Mouse (Mus musculus) lung, embryonic 16.5 days (tissue): Measurements from ENCODE around the gene Gsg1l. TPM values are rescaled to one million over a fixed set of nuclear protein-coding genes. Genes with fewer than 3 reads are reported as not detected.

Source experiments
- ATAC-seq: fragments of 200-750 bp; cut with Nextera tagmentation; 2 replicates; pipeline ENCODE4 v1.8.0; 2017; ENCODE audit warnings: low read depth, mild to moderate bottlenecking, moderate library complexity
- H3K27ac ChIP-seq: fragments of 300-500 bp; sonication (generic); 2 replicates; pipeline ENCODE4 v1.5.1; 2014; ENCODE audit warnings: mild to moderate bottlenecking, control low read depth, low read length
- H3K27me3 ChIP-seq: fragments of 300-500 bp; sonication (generic); 2 replicates; pipeline ENCODE4 v1.6.1; 2014; ENCODE audit warnings: low read depth, low read length, mixed read lengths; ENCODE audit not compliant: control insufficient read depth, insufficient read depth
- H3K36me3 ChIP-seq: fragments of 300-500 bp; sonication (generic); 2 replicates; pipeline ENCODE4 v1.6.1; 2014; ENCODE audit warnings: low read length; ENCODE audit not compliant: control insufficient read depth, insufficient read depth
- H3K4me1 ChIP-seq: fragments of 300-500 bp; sonication (generic); replicated peaks from 2 replicates; pipeline ENCODE4 v1.6.1; 2014; ENCODE audit warnings: low read length, mixed read lengths; ENCODE audit not compliant: control insufficient read depth, insufficient read depth
- H3K4me2 ChIP-seq: fragments of 300-500 bp; sonication (generic); 2 replicates; pipeline ENCODE4 v1.6.1; 2014; ENCODE audit warnings: low read depth, low read length, control low read depth
- H3K4me3 ChIP-seq: fragments of 300-500 bp; sonication (generic); 2 replicates; pipeline ENCODE4 v1.5.1; 2014; ENCODE audit warnings: mild to moderate bottlenecking, low read length, control low read depth
- H3K9ac ChIP-seq: fragments of 300-500 bp; sonication (generic); 2 replicates; pipeline ENCODE4 v1.6.1; 2014; ENCODE audit warnings: low read length, control low read depth
- H3K9me3 ChIP-seq: fragments of 300-500 bp; sonication (generic); 2 replicates; pipeline ENCODE4 v1.6.1; 2016; ENCODE audit warnings: low read length; ENCODE audit not compliant: control insufficient read depth
- WGBS: fragments of 180-500 bp; shearing (Covaris S2); extraction: QIAGEN DNeasy Blood & Tissue Kit; methylation state at CpG from one replicate; pipeline ENCODE4 v1.1.7; 2014; 5-methylcytosine and 5-hydroxymethylcytosine counted together
- polyA plus RNA-seq: library from polyadenylated mRNA; unstranded; fragments of >200 nt; fragmentation: Nextera tagmentation; extraction: Ambion mirVana; gene quantifications from 2 replicates; pipeline ENCODE4 v1.2.1, GENCODE M21; 2015

The Gsg1l gene
- polyA plus RNA-seq, 1 experiment from 2014 or later = 2.6 TPM

DNA sequence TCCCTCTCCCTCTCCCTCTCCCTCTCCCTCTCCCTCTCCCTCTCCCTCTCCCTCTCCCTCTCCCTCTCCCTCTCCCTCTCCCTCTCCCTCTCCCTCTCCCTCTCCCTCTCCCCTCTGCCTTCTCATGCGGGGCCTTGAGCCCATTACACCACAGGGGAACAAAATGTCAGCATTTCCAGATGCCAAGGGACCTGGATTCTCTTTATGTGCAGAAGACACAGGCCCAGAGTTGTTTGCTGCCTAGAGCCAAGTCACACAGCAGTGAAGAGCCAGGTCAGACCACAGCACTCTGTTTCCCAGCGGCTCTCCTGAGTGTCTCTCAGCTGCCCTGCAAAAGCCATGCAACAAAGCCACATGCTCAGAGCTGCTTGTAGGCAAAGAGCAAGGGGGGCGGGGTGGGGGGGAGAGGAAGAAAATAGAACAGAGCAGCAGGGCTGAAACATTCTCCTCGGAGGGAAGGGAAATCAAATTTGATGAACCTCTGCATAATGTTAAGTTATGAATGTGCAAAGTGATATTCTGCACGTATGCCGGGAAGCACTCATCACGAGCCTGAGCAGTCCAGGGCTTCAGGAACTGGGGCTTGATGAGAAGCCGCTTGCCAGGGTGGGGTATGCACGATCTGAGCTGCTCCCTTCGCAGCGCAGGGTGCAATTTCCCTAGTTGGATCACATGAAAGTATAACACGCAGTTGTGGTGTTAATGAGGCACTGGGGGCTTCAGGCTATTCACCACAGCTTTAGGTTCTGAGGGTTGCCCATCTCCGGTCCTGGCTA lies 181.6 kb downstream of the Gsg1l start:
- no peak overlapping the region for H3K4me2 ChIP-seq
- H3K4me3 ChIP-seq = no peak overlapping the region
- no peaks in the 10 kb centered on the region for H3K4me1 ChIP-seq
- no peaks in the 10 kb centered on the region for H3K9me3 ChIP-seq
- ATAC-seq = no peak
- H3K27me3 ChIP-seq = no peaks in the 10 kb centered on the region
- H3K9ac ChIP-seq = no peak overlapping the region
- H3K36me3 ChIP-seq = no peaks in the 10 kb centered on the region
- H3K27ac ChIP-seq = no peak overlapping the region
- WGBS = 56% methylated on average over 13 of the region's 13 CpGs

DNA sequence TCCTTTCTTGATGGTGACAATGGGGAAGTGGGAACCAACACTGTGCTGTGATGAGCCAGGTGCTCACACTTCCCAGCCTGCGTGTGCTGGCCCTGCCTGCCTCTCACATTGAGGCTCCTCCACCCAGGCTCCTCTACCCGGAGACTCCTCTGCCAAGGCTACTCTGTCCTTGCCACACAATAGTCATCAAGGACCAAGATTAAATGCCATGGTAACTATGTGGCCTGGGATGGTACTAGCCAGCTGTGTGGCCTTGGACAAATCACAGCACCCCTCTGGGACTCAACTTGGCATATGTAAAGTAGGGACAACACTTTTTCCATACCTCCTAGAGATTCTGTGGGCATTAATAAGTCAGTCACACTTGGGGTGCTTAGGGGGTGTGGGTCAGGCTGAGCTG lies 182.3 kb downstream of the Gsg1l start:
- Histone ChIP-seq H3K4me2 (no peak overlapping the region), H3K36me3 (no peaks in the 10 kb centered on the region), H3K9ac (no peak overlapping the region), H3K27me3 (no peaks in the 10 kb centered on the region), H3K4me3 (no peak overlapping the region), H3K9me3 (no peaks in the 10 kb centered on the region), H3K27ac (no peak overlapping the region), H3K4me1 (no peaks in the 10 kb centered on the region)
- no peak for ATAC-seq
- WGBS = 52% methylated on average over 2 of the region's 2 CpGs

GRCm38 (mm10) chr7:125899036-125899435 lies 183.2 kb downstream of the Gsg1l start:
- Histone ChIP-seq H3K9ac (no peak overlapping the region), H3K4me2 (no peak overlapping the region), H3K27me3 (no peaks in the 10 kb centered on the region), H3K4me3 (no peak overlapping the region), H3K4me1 (no peaks in the 10 kb centered on the region), H3K36me3 (no peaks in the 10 kb centered on the region), H3K9me3 (no peaks in the 10 kb centered on the region), H3K27ac (no peak overlapping the region)
- ATAC-seq = peak; percentile 94
- WGBS = 14% methylated on average over 7 of the region's 7 CpGs

GRCm38 (mm10) chr7:125897059-125897458 lies 185.2 kb downstream of the Gsg1l start:
- Histone ChIP-seq H3K4me1 (no peaks in the 10 kb centered on the region), H3K4me3 (no peak overlapping the region), H3K9ac (no peak overlapping the region), H3K4me2 (no peak overlapping the region), H3K27me3 (no peaks in the 10 kb centered on the region), H3K36me3 (no peaks in the 10 kb centered on the region), H3K27ac (no peak overlapping the region), H3K9me3 (no peaks in the 10 kb centered on the region)
- WGBS = 76% methylated on average over 4 of the region's 4 CpGs
- ATAC-seq = no peak

- Histone ChIP-seq H3K27ac (no peak overlapping the region), H3K4me3 (no peak overlapping the region), H3K4me2 (no peak overlapping the region), H3K9me3 (no peaks in the 10 kb centered on the region), H3K4me1 (peaks cover 3% of the 10 kb centered on the region; the same call in 1 of the 2 replicates), H3K36me3 (no peaks in the 10 kb centered on the region), H3K9ac (no peak overlapping the region), H3K27me3 (no peaks in the 10 kb centered on the region)
- no peak for ATAC-seq
- 89% methylated on average over 5 of the region's 5 CpGs for WGBS
These were observed 188.6 kb downstream of the Gsg1l start for GRCm38 (mm10) chr7:125893621-125894020.

- H3K27me3 ChIP-seq = no peaks in the 10 kb centered on the region
- WGBS = 43% methylated on average over 12 of the region's 12 CpGs
- ATAC-seq = peak; percentile 72
- no peaks in the 10 kb centered on the region for H3K9me3 ChIP-seq
- no peak overlapping the region for H3K27ac ChIP-seq
- no peak overlapping the region for H3K4me3 ChIP-seq
- H3K4me2 ChIP-seq = no peak overlapping the region
- H3K4me1 ChIP-seq = peaks cover 11% of the 10 kb centered on the region
- no peak overlapping the region for H3K9ac ChIP-seq
- H3K36me3 ChIP-seq = no peaks in the 10 kb centered on the region
These were observed 193.8 kb downstream of the Gsg1l start for GRCm38 (mm10) chr7:125888373-125888772.

DNA sequence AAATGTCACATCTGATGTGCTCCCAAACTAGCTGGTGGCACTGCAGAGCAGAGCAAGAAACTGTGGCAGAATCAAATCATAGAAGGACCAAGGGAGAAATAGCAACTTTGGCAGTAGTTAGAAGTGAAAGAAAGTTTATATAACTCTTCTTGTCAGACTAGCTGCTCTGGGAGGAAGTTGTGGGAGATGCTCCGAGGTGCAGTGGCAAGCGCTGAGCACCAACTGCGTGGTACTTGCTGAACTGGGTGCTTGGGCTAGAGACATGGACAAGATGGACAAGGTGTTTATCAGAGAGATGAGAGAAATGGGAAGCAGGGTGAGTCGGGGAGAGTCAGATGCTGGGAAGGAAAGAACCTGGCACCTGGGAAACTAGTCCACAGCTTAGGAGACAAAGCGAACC lies 194.4 kb downstream of the Gsg1l start:
- H3K4me1 ChIP-seq = peaks cover 11% of the 10 kb centered on the region
- H3K36me3 ChIP-seq = no peaks in the 10 kb centered on the region
- H3K27me3 ChIP-seq = no peaks in the 10 kb centered on the region
- no peak overlapping the region for H3K27ac ChIP-seq
- no peak overlapping the region for H3K9ac ChIP-seq
- WGBS = 75% methylated on average over 5 of the region's 5 CpGs
- no peak overlapping the region for H3K4me3 ChIP-seq
- no peak for ATAC-seq
- no peaks in the 10 kb centered on the region for H3K9me3 ChIP-seq
- no peak overlapping the region for H3K4me2 ChIP-seq

DNA sequence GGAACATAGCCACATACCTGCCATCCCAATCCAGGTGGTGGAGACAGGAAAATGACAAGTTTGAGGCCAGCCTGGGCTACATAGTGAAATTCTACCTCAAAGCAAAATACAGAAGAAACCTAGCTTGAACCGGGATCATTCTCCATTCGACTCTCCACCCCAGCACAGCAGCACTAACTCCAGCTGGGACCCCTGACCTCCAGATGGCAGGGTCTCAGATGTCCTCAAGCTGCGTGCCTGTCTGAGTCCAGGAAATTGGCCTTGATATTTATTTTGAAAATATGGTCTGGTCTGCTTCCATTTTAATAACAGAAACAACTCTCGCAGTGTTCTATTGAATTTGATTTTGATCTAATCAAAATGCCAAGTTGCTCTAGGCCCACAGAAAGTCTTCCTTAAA lies 195.1 kb downstream of the Gsg1l start:
- no peaks in the 10 kb centered on the region for H3K27me3 ChIP-seq
- H3K9ac ChIP-seq = no peak overlapping the region
- H3K4me2 ChIP-seq = no peak overlapping the region
- H3K36me3 ChIP-seq = no peaks in the 10 kb centered on the region
- no peak for ATAC-seq
- H3K4me1 ChIP-seq = peaks cover 11% of the 10 kb centered on the region
- no peak overlapping the region for H3K27ac ChIP-seq
- H3K9me3 ChIP-seq = no peaks in the 10 kb centered on the region
- H3K4me3 ChIP-seq = no peak overlapping the region
- WGBS = 42% methylated on average over 4 of the region's 4 CpGs

DNA sequence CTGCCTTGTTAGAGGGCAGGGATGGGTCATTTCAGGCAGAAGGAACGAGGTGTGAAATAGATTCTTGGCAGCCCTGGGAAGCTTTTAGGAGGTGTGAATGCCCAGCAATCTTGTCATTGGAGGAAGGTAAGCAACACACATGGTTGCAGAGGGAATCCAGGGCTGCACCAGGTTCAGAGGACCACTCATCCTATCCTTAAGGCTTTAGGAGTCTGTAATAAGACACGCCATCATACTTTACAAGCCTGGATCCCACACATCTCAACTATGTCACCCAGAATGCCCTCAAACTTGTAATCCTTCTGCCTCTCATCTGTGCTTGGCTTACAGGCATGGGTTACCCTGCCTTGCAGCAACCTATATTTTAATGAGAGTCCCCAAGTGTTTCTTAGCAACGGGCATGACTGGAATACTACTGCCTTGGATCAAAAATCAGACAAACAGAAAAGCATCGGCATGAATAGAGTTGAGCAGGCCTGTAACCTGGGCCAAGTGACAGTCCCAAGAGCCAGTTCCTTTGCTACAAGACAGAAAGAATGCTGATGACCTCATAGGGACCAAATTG lies 196.0 kb downstream of the Gsg1l start:
- no peaks in the 10 kb centered on the region for H3K27me3 ChIP-seq
- H3K9me3 ChIP-seq = no peaks in the 10 kb centered on the region
- H3K9ac ChIP-seq = no peak overlapping the region
- H3K4me3 ChIP-seq = no peak overlapping the region
- H3K4me1 ChIP-seq = peaks cover 11% of the 10 kb centered on the region
- no peak for ATAC-seq
- no peak overlapping the region for H3K4me2 ChIP-seq
- no peak overlapping the region for H3K27ac ChIP-seq
- no peaks in the 10 kb centered on the region for H3K36me3 ChIP-seq
- 55% methylated on average over 4 of the region's 4 CpGs for WGBS
